Mouse (Mus musculus) erythroblast, embryonic 14.5 days (primary cell): ENCODE data around the gene Scaf1.

ENCODE experiments used
- GATA1 ChIP-seq: IDR thresholded peaks from 2 replicates; pipeline ENCODE4 v1.6.1; 2012; ENCODE audit warnings: low read length, inconsistent platforms, mixed read lengths
- TAL1 ChIP-seq: IDR thresholded peaks from 3 replicates; pipeline ENCODE4 v1.6.1; 2012; ENCODE audit warnings: low read length, inconsistent platforms, mixed read lengths

GRCm38 (mm10) chr7:45056329-45056971, 40.3 kb upstream of the Scaf1 start:
- no peak for TF ChIP-seq GATA1
- TF ChIP-seq TAL1, result no peak
